Mouse (Mus musculus) myocyte (in vitro differentiated cells): ENCODE data around the gene Rilpl1.

ENCODE experiments used
- E2F4 ChIP-seq: IDR thresholded peaks from one replicate; pipeline ENCODE4 v1.6.1; 2011; ENCODE audit warnings: mild to moderate bottlenecking, control low read depth, moderate library complexity; ENCODE audit not compliant: insufficient read depth
- MAX ChIP-seq: IDR thresholded peaks from one replicate; pipeline ENCODE4 v1.6.1; 2011; ENCODE audit warnings: low read depth, mild to moderate bottlenecking, control low read depth
- MYOD1 ChIP-seq, 3 experiments: IDR thresholded peaks; one replicate each; pipeline ENCODE4 v1.6.1; 2011; ENCODE audit warnings: control low read depth in 2 of 3, low read depth in 2 of 3, mild to moderate bottlenecking in 2 of 3, moderate library complexity in 1 of 3; ENCODE audit not compliant: insufficient read length in 2 of 3, control insufficient read depth in 1 of 3
- POLR2A ChIP-seq: IDR thresholded peaks from one replicate; pipeline ENCODE4 v1.6.1; 2011; ENCODE audit warnings: low read depth, mild to moderate bottlenecking, control low read depth, moderate library complexity; ENCODE audit not compliant: insufficient read length
- USF1 ChIP-seq: IDR thresholded peaks from one replicate; pipeline ENCODE4 v1.6.1; 2011; ENCODE audit warnings: low read depth, mild to moderate bottlenecking, control low read depth, moderate library complexity

DNA sequence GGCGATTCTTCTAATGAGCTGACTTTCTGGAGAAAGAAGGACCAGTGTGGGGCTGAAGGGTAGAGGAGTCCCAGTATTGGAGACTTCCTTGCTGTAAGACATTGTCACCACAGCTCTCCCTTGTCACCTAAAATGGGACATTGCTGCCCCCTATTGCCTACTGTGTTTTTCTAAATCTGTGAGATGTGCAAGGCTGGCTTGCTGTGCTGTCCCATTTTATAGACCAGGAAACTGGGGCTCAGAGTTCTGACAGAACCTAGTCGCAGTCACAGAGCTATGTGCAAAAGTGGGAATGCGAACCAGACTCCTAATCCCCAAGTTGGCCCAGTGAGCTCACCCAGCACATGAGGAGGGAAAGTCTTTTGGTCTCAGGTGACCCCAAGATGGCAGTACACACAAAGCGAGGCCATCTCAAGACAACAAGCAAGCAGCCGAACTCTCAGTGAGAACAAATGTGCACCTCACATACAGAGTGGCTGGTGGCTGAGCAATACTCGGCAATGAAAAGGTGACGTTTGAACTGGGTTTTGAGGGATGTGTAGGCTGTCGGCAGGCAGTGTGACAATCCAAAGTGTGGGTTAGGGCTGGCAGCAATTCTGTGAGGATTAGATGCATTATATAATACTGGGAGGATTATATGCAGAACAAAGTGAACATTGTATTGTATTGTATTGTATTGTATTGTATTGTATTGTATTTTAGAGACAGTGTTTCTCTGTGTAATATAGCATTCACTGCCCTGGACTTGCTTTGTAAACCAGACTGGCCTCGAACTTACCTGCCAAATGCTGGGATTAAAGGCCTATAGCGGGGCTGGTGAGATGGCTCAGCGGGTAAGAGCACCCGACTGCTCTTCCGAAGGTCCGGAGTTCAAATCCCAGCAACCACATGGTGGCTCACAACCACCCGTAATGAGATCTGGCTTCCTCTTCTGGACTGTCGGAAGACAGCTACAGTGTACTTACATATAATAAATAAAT is 7.9 kb upstream of the Rilpl1 start:
- TF ChIP-seq MAX (no peak), POLR2A (no peak), E2F4 (no peak), MYOD1 (IDR thresholded peaks at IDR 0.05; ENCODE audit: control insufficient read depth in 1 of 3, insufficient read length in 2 of 3, low read depth in 2 of 3) (no peak), USF1 (no peak)
